Mouse (Mus musculus) T-helper 2 cell (primary cell): Measurements from ENCODE around the gene Pced1a.

Experiments used
- in situ Hi-C: fragments of 300-600 bp; cut with MboI, MseI; formaldehyde crosslinking; loops from one replicate; pipeline ENCODE4 v1.15.1; 2025; ENCODE audit warnings: high pct_unique_total_duplicates

The Pced1a gene

GRCm38 (mm10) chr2:130438861-130439260, 14.4 kb upstream of the Pced1a start:
- in situ Hi-C loops: no loop called here

DNA sequence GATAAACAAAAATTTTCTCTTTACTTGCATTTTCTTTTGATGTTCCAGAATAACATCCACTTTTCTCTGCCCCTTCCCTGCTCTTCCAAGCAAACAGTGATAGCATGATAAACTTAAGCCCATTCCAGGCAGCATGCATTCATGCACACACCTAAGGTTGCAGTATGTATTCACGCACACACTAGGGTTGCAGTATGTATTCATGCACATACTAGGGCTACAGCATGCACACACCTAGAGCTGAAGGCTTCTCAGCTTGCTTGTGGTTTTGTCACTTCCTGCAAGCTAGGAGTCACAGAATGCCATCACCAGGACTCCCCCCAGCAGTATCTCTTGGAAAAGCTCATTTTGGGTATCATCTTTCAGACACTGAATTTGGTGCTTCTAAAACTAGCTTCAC, 12.3 kb upstream of the Pced1a start:
- in situ Hi-C loops: no loop called here

- in situ Hi-C loops: no loop called here
Observed at GRCm38 (mm10) chr2:130433152-130433551, 8.7 kb upstream of the Pced1a start.

GRCm38 (mm10) chr2:130432157-130432556, 7.7 kb upstream of the Pced1a start:
- in situ Hi-C loops: no loop called here

GRCm38 (mm10) chr2:130430484-130430883, 6.0 kb upstream of the Pced1a start:
- in situ Hi-C loops: no loop called here

DNA sequence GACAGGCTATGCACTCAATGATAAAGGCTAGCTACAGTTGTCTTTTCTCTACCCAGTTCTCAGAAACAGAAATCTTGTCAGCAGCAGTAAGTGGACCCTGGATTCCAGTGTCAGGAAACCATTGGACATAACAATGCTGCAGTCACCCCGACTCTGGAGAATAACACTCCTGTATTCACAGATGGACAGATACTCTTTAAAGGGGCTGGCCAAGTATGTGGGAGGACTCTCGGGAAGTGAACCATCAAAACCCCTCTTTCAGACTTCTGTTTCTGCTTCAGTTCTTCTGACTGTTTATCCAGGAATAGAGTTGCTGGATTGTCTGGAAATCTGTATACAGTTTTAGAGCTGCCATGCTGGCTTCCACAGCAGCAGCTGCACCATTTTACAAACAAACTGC, 5.3 kb upstream of the Pced1a start:
- in situ Hi-C loops: no loop called here

GRCm38 (mm10) chr2:130425112-130425511, 611 bp upstream of the Pced1a start:
- in situ Hi-C loops: no loop called here

DNA sequence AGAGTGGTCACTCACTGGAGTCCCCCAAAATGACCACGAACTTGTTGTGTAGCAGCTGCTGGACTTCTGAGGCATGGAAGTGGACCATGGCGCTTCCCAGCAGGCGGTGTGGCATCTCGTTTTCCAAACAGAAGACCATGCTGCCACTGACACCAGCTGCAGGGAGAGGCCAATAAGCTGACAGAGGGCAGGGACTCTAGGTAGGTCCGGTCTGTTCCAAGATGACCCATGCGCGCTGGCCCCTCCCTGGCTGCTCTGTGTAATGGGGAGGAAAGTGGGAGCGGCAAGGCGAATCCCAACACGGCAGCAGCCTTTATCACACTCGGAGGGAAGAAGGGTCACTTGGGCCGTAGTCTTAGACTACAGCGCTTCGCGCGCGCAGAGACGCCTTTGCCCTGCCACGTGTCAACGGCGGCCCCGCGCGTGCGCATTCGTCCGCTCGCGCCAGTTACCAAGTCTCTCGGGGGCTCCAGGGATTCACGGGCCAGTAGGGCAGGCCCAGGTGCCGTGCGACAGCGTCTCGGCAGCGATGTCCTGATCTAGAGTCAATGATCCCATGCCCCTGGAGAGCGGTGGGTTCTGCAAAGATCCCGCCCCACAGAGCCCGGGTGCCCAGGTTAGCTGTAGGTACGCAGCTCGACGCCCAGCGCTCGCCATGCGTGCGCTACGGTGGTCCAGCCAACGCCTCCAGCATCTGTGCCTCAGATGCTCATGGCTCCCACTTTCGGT, 940 bp downstream of the Pced1a start:
- in situ Hi-C loops: no loop called here

DNA sequence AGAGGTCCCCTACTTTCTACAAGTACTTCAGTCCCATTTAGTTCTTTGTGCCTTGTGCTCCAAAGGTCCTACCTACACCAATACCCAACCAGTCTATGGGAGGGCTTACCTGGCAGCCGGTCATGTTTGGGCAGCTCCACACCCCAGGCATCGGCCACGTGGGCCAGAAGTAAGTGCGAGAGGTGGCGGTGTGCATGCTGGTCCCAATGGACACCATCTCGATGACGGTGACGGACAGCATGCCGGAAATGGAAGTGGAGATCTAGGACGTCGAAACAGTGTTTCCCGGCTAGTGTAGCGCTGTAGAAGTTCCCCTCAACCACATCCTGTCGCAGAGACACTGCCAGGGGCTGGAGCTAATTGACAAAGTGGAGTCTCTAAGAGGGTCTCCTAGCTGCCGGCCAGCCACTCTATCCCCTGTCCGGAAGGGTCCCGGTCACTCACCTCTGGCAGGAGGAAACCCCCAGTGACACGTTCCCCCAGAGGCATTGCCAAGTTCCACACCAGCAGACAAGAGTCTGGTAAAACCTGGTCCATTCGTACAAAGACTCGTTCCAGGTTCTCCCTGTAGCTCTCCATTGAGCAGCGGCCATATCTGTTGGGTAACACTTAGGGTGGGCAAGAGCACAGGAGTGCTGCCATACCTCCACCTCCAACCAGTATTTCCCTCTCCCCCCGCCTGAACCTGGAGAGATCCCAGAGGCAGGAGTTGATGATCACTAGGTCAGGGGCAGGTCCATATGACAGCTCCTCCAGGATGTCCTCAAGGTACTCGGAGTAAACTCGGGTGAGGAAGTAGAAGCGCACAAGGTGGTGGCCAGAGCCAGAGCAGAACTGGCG, 2.5 kb downstream of the Pced1a start:
- in situ Hi-C loops: no loop called here

- in situ Hi-C loops: no loop called here
Observed at GRCm38 (mm10) chr2:130414094-130414856, 10.2 kb downstream of the Pced1a start.

DNA sequence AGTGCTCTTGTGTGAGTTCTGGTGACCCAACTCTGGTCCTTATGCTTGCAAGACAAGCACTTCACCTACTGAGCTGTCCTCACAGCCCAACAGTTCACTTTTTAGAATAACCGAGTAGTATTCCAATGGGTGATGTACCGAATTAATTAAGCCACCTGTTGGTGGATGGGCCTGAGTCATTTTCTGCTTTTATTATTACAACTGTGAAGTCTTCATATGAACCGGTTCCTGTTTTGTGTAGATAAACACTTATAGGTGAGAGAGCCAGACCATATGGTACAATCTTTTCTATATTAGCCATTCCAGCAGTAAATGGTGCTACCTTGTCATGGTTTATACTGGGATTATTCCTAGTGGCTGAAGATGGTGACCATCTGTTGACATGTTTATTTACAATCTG, 11.7 kb downstream of the Pced1a start:
- in situ Hi-C loops: no loop called here

DNA sequence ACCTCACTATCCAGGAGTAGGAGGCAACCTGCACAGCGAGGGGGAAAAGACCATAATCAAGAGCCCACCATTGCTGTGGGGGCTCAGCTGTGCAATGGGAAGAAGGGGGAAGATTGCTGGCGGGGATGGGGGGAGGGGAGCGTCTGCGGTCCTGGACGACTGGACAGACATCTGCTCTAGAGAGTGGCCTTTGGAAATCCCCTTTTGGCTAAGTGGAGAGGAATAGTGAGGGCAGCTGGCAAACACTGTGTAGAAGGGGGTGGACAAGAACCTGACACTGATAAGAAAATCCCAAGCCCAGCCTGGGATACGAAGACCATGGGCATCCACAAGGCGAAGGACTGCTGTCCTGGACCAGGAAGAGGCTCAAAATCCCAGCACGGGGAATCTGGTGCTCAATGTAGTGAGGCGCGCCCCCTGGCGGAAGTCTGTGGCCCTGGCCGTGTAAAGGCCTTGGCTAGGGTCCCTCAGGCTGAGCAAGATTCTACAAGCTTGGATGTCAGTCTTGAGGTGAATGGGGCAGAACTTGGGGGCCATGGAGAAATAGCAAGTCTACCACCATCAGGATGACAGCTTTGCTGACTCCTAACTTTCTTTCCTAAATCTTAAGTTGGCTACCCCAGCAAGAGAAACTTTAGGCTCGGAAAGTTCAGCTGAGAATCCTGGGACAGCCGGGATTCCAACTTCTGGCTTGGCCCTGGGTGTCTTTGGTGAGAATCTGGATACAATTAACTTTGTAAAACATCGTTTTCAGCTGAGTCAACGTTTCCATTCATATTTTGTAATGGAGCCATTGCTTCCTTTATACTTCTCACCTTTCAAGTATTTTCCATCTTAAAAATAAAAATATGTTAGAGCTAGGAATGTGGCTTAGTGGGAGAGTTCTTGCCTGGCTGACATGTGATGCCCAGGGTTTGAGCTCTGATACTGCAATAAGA, 12.7 kb downstream of the Pced1a start:
- in situ Hi-C loops: no loop called here

DNA sequence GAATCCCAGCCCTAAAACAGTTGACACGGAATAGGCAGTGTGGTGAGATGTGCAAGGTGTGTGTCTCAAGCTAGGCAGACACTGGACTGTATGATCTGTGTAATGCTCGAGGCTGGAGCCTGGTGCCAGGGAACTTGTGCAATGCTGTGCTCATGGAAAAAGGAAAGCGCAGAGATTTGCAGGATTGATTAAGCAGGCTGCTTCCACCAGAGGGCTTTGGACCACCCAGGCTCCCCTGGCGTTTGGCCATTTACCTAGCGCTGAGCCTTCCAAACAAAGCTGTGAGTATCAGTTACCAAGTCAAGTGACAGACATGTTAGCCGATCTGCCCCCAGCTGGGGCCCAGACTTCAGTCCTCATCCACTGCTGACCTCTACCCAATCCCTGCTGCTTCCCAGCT, 16.3 kb downstream of the Pced1a start:
- in situ Hi-C loops: loop anchor here (5.0 kb wide), 1 partner anchor 116 kb away; no protein-coding TSS in a partner anchor

GRCm38 (mm10) chr2:130406178-130406577, 18.3 kb downstream of the Pced1a start, which contains the start of gene Tmem239:
Gene Tmem239, plus strand, starts transcription at chr2:130406478.
- in situ Hi-C loops: loop anchor here (5.0 kb wide), 1 partner anchor 114 kb away; no protein-coding TSS in a partner anchor

- in situ Hi-C loops: loop anchor here (5.0 kb wide), 1 partner anchor 113 kb away; no protein-coding TSS in a partner anchor
Observed at GRCm38 (mm10) chr2:130404939-130405338, 19.6 kb downstream of the Pced1a start, which contains the start of the genes Gm28372 and 1700020A23Rik. Gene Gm28372, plus strand, starts transcription at chr2:130405239. Gene 1700020A23Rik, plus strand, starts transcription at chr2:130405259.

- in situ Hi-C loops: no loop called here
Observed at GRCm38 (mm10) chr2:130401891-130402290, 22.6 kb downstream of the Pced1a start.

DNA sequence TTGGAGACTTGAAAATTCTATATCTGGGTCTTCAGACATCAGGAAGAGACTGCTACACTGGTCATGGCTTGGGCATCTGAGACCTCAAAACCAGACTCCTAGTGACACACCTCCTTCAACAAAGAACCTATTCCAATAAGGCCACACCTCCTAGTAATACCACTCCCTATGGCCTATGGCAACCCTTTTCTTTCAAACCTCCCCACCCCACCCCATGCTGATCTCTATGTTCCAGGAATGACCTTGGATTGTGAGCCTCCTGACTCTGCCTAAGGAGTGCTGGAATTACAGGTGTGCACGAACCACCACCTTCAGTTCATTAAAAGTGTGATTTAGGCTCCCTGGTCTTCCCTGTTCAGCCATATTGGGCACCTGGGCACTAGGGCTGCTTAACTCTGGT, 24.5 kb downstream of the Pced1a start:
- in situ Hi-C loops: no loop called here

DNA sequence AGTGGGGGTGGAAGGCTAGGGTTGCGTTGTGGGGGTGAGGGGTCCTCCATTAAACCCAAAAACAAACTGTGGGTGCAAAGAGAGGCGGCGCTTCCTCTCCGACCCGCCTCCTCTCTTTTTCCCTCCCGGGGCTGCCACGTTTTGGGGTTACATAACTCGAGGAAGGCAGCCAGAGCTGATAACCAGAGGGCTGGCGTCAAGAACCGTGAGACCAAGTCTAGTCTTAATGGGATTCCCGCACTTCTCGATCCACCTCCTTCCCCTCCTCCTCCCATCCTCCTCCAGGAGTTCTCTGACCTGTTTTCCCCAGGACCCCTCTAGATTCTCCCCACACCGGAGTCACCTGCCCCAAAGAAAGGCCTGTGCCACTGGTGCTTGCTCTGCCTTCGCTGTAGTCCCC, 26.4 kb downstream of the Pced1a start:
- in situ Hi-C loops: no loop called here

GRCm38 (mm10) chr2:130397186-130397985, 27.1 kb downstream of the Pced1a start, which contains the start of gene Cpxm1:
Gene Cpxm1, minus strand, starts transcription at chr2:130397574.
- in situ Hi-C loops: no loop called here

DNA sequence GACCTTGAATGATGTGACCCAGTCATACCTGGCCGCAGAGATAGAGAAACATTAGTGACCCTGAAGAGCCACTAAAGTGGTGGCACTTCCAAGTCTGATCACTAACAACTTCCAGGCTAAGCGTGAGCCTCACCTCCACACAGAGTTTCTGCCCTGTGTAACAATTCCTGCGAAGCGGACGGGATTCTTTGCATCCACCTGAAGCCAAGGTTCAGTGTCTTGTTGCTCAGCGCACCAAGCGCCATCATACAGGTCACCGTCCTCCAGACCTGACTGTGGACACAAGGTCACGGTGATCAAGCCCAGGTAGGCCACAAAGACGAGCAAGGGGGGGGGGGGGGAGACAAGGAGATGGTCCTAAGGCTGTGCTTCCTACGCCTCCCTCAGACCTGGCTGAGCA, 28.8 kb downstream of the Pced1a start:
- in situ Hi-C loops: no loop called here
